Mouse (Mus musculus): ENCODE measurements at regions not wholly inside any gene's neighbourhood (a gene's known extent, or its start where the extent isn't known, plus 50 kb on each side); places are given as distances from the start of the nearest gene placed in this dataset.

DNA sequence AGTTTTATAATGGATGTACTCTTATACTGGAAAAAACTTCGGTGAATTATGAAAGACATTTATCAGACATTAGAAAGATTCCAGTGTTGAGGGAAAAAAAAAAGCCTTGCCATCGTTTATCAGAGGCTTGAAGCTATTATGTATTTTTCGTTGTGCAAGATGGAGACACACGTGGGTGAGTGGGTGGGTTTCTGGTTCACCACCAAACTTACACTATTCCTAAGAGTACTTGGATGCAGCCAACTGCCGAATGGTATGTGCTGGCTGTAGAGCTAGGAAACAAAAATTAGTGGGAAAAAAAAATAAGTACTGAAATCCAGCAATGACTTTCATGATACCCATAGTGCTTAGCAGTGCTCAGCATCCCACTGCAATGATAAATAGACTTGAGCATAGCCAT lies 180.8 kb downstream of the Lmo4 start:
- ATAC-seq (replicated peaks in 1 of 2; ENCODE audit: insufficient read depth in 1 of 2, low FRiP score in 2 of 2, low TSS enrichment in 1 of 2, low read depth in 1 of 2, poor library complexity in 2 of 2, severe bottlenecking in 2 of 2), result no peak

GRCm38 (mm10) chr3:144023058-144023457 lies 182.0 kb downstream of the Lmo4 start:
- ATAC-seq (replicated peaks in 1 of 2; ENCODE audit: insufficient read depth in 1 of 2, low FRiP score in 2 of 2, low TSS enrichment in 1 of 2, low read depth in 1 of 2, poor library complexity in 2 of 2, severe bottlenecking in 2 of 2), result no peak

- no peak for ATAC-seq (replicated peaks in 1 of 2; ENCODE audit: insufficient read depth in 1 of 2, low FRiP score in 2 of 2, low TSS enrichment in 1 of 2, low read depth in 1 of 2, poor library complexity in 2 of 2, severe bottlenecking in 2 of 2)
Measured at GRCm38 (mm10) chr3:144021969-144022368, 183.1 kb downstream of the Lmo4 start.

DNA sequence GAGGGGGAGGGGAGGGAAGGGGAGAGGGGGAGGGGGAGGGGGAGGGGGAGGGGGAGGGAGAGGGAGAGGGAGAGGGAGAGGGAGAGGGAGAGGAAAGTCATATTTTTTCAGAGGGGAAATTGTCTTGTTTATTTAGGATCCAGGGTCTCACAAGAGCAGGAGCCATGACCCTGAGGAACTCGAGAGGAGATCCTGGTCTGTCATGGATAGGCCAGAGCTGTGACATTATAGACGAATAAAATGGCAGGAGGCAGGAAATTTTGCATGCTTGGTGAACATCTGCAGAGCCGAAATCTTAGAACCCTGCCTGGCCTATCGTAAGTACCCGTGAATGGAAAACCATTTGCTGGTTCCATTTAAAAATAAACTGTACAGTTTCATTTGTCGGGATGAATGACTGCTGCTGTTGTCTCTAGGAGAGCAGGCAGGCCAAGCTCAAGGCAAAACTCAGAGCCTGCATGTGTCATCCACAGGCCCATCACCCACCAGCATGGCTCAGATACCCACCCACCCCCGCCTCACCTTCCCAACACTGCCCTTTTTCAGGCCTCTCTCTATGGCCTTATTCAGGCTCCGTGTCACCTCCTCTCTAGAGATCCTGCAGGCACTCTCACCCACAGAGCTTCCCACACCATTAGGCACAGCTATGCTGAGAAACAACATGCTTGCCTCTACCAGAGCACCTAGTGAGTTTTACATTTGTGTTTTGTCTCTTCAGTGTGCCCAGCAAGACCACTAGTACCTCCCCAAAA lies 184.7 kb downstream of the Lmo4 start:
- no peak for ATAC-seq (replicated peaks in 1 of 2; ENCODE audit: insufficient read depth in 1 of 2, low FRiP score in 2 of 2, low TSS enrichment in 1 of 2, low read depth in 1 of 2, poor library complexity in 2 of 2, severe bottlenecking in 2 of 2)

DNA sequence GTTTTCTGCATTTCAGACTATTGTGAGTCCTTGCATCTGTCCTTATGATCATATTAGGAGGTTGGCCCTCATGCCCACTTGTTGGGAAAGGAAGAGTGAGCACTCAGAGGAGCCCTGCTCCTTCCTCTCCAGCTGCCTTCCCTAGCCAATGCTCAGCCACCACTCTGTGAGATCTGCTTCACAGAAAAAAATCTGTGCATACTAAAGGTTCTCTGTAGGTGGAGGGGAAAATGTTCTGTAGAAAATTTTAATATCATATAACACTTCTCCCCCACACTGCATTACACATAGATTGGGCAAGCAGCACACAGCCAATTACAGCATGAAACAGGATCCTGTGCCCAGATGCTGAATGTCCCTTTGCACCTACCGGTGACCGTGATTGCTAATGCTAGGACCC lies 185.7 kb downstream of the Lmo4 start:
- ATAC-seq (replicated peaks in 1 of 2; ENCODE audit: insufficient read depth in 1 of 2, low FRiP score in 2 of 2, low TSS enrichment in 1 of 2, low read depth in 1 of 2, poor library complexity in 2 of 2, severe bottlenecking in 2 of 2), result no peak

DNA sequence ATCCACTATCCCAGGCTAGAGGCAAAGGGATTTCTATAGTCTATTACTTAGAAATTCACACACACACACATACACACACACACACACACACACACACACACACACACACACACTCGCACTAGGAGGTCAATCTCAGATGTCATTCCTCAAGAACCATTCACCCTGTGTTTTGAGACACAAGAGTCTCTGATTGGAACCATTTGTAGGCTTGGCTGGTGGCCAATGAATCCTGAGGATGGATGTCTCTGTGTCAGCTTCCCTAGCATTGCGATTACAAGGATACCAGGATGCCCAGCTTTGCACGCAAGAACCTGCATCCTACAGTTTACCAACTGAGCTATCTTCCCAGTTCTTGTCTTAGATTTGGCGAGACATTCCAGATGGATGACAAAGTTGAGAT lies 186.5 kb downstream of the Lmo4 start:
- ATAC-seq (replicated peaks in 1 of 2; ENCODE audit: insufficient read depth in 1 of 2, low FRiP score in 2 of 2, low TSS enrichment in 1 of 2, low read depth in 1 of 2, poor library complexity in 2 of 2, severe bottlenecking in 2 of 2), result no peak

GRCm38 (mm10) chr3:144015236-144015635 lies 189.8 kb downstream of the Lmo4 start:
- peak in 1 of 2 experiments; percentile 90; a peak in 1 of 4 replicates for ATAC-seq (replicated peaks in 1 of 2; ENCODE audit: insufficient read depth in 1 of 2, low FRiP score in 2 of 2, low TSS enrichment in 1 of 2, low read depth in 1 of 2, poor library complexity in 2 of 2, severe bottlenecking in 2 of 2)

GRCm38 (mm10) chr3:144013481-144014125 lies 191.4 kb downstream of the Lmo4 start:
- no peak for ATAC-seq (replicated peaks in 1 of 2; ENCODE audit: insufficient read depth in 1 of 2, low FRiP score in 2 of 2, low TSS enrichment in 1 of 2, low read depth in 1 of 2, poor library complexity in 2 of 2, severe bottlenecking in 2 of 2)

DNA sequence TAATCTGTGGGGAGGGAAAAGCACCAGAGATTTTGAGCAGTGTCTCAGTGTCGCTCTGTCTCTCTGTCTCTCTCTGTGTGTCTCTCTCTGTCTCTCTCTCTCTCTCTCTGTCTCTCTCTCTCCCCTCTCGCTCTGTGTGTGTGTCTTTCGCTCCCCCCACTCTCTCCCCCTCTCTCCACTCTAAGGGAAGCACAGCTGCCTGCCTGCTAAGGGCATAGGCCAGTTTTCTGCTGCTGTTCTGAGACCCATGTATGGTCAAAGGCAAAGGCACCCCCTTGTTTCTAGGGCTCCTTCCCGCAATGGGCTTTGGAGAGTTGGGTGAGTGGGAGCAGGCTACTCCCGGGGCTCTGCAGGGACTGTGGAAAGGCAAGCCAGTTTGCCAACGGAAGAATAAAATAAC lies 192.2 kb downstream of the Lmo4 start:
- no peak for ATAC-seq (replicated peaks in 1 of 2; ENCODE audit: insufficient read depth in 1 of 2, low FRiP score in 2 of 2, low TSS enrichment in 1 of 2, low read depth in 1 of 2, poor library complexity in 2 of 2, severe bottlenecking in 2 of 2)

DNA sequence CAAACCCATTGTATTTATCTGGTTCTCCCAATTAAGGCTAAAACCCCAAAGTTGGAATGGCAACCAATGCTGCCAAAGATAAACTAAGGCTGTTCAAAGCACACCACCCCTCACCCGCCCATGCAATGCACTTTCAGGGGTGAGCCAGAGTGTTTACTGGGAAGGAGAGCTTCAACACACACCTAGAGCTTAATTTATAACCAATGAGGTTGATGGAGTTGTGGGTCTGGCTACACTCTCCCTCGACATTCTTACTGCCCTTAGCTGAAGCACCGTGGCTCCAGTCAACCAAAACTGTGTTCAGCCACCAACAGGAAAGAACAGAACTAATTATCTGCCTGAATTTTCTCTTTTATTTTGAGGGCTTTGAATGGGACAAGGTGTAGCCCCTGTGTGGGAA lies 192.8 kb downstream of the Lmo4 start:
- ATAC-seq (replicated peaks in 1 of 2; ENCODE audit: insufficient read depth in 1 of 2, low FRiP score in 2 of 2, low TSS enrichment in 1 of 2, low read depth in 1 of 2, poor library complexity in 2 of 2, severe bottlenecking in 2 of 2), result no peak

DNA sequence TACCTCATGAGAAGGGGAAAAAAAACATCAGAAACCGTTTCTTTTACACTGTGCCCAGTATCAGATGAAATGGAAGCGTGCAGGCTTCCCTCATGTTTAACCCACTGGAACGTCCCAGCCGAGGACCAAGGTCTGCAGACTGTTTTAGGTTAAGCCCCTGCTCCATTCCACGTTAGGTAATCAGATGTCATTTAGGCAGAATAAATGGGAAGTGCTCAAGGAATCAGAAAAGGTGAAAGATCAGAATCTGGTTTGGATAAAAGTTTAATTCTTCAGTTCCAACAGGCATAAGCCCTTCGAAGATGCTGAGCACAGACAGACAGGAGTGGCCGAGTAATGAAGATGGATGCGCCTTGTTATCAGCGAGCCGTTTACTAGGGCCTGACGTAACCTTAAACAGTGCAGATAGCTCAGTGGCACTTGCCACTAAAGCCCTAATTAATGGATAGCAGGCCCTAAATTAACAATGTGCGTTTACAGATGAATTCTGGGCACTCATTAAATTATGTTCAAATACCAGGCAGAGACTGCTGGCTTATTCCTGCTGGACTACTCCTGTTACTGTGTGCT lies 193.5 kb downstream of the Lmo4 start:
- no peak for ATAC-seq (replicated peaks in 1 of 2; ENCODE audit: insufficient read depth in 1 of 2, low FRiP score in 2 of 2, low TSS enrichment in 1 of 2, low read depth in 1 of 2, poor library complexity in 2 of 2, severe bottlenecking in 2 of 2)

DNA sequence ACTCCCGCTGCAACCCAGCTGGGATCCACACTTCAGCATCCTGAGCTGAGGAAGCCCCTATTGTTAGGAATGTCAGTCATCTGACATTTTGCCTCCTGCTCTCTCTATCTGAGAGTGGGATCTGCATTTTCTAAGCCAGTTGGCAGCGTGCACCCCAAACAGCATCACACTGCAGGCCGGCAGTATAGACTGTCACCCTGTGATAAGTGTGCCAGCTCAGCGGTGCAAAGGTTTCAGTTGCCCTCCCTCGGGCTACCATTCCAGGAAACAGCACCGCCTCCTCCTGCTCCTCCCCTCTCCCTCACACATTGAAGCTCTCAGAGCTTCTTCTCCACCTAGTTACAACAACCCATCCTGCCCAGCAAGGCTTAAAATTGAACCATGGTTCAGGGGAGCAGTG lies 194.5 kb downstream of the Lmo4 start:
- ATAC-seq (replicated peaks in 1 of 2; ENCODE audit: insufficient read depth in 1 of 2, low FRiP score in 2 of 2, low TSS enrichment in 1 of 2, low read depth in 1 of 2, poor library complexity in 2 of 2, severe bottlenecking in 2 of 2), result no peak

- no peak for ATAC-seq (replicated peaks in 1 of 2; ENCODE audit: insufficient read depth in 1 of 2, low FRiP score in 2 of 2, low TSS enrichment in 1 of 2, low read depth in 1 of 2, poor library complexity in 2 of 2, severe bottlenecking in 2 of 2)
Measured at GRCm38 (mm10) chr3:144007111-144007619, 197.9 kb downstream of the Lmo4 start.

- no peak for ATAC-seq (replicated peaks in 1 of 2; ENCODE audit: insufficient read depth in 1 of 2, low FRiP score in 2 of 2, low TSS enrichment in 1 of 2, low read depth in 1 of 2, poor library complexity in 2 of 2, severe bottlenecking in 2 of 2)
Measured at GRCm38 (mm10) chr3:143997909-143998308, 207.1 kb downstream of the Lmo4 start.

DNA sequence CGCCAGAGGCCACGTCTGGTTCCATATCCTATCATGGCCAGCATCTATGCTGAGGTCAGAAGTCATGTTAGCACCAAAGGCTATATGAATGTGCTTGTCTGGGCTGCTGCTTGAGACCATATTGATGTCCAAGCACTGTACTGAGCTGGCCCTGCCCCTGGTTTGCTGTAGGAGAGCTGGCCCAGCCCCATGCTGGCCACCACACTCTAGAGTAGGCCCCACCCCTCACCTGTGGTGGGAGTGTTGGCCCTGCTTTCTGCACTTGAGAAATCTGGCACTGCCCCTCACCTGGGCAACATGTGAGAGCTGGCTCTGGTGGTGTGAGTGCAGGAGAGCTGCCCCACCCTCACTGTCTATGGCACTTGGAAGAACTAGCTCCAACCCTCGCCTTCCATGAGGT lies 210.0 kb downstream of the Lmo4 start:
- ATAC-seq (replicated peaks in 1 of 2; ENCODE audit: insufficient read depth in 1 of 2, low FRiP score in 2 of 2, low TSS enrichment in 1 of 2, low read depth in 1 of 2, poor library complexity in 2 of 2, severe bottlenecking in 2 of 2), result no peak

- ATAC-seq (replicated peaks in 1 of 2; ENCODE audit: insufficient read depth in 1 of 2, low FRiP score in 2 of 2, low TSS enrichment in 1 of 2, low read depth in 1 of 2, poor library complexity in 2 of 2, severe bottlenecking in 2 of 2), result no peak
Measured at GRCm38 (mm10) chr3:143988991-143989390, 216.0 kb downstream of the Lmo4 start.

- ATAC-seq (replicated peaks in 1 of 2; ENCODE audit: insufficient read depth in 1 of 2, low FRiP score in 2 of 2, low TSS enrichment in 1 of 2, low read depth in 1 of 2, poor library complexity in 2 of 2, severe bottlenecking in 2 of 2), result no peak
Measured at GRCm38 (mm10) chr3:143988037-143988436, 217.0 kb downstream of the Lmo4 start.

- ATAC-seq (replicated peaks in 1 of 2; ENCODE audit: insufficient read depth in 1 of 2, low FRiP score in 2 of 2, low TSS enrichment in 1 of 2, low read depth in 1 of 2, poor library complexity in 2 of 2, severe bottlenecking in 2 of 2), result no peak
Measured at GRCm38 (mm10) chr3:143986798-143987197, 218.2 kb downstream of the Lmo4 start.

DNA sequence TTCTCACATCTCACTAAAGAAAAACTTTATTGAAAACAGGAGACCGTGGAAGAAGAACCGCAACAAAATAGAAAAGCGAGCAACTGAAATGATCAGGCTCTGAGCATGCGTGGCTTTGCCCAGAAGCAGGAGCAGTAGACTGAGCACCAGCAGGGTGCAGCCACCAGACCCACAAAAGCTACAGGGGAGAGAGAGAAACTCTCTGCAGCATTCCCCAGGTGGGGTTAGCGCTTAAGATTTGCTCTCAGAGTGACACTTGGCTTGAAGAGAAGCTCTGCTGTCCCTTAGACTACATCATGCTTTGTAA lies 218.9 kb downstream of the Lmo4 start:
- no peak for ATAC-seq (replicated peaks in 1 of 2; ENCODE audit: insufficient read depth in 1 of 2, low FRiP score in 2 of 2, low TSS enrichment in 1 of 2, low read depth in 1 of 2, poor library complexity in 2 of 2, severe bottlenecking in 2 of 2)

Measured in hematopoietic stem cell, adult 5-6 weeks (primary cell).